Mouse (Mus musculus) embryonic facial prominence, embryonic 11.5 days (tissue): ENCODE measurements around the gene Gm49416. TPM values are rescaled to one million over a fixed set of nuclear protein-coding genes. Genes with fewer than 3 reads are reported as not detected.
A peak's percentile ranks its signal among the peaks of the same experiment; 100 is the strongest.

Source experiments
- ATAC-seq: fragments of 200-750 bp; cut with Nextera tagmentation; replicated peaks from 2 replicates; pipeline ENCODE4 v1.8.0; 2017; ENCODE audit warnings: low read depth; ENCODE audit not compliant: insufficient number of reproducible peaks, low FRiP score, low TSS enrichment
- DNase-seq: peaks from one replicate; pipeline ENCODE4 v3.0.0-alpha.2; 2015; ENCODE audit warnings: low spot score
- H3K27ac ChIP-seq: fragments of 300-500 bp; sonication (generic); replicated peaks from 2 replicates; pipeline ENCODE4 v1.5.1; 2014; ENCODE audit warnings: mild to moderate bottlenecking, low read depth, low read length, control low read depth
- H3K27me3 ChIP-seq: fragments of 300-500 bp; sonication (generic); 2 replicates; pipeline ENCODE4 v1.6.1; 2014; ENCODE audit warnings: mild to moderate bottlenecking, low read length, moderate library complexity, mixed read lengths; ENCODE audit not compliant: control insufficient read depth, insufficient read depth
- H3K36me3 ChIP-seq: fragments of 300-500 bp; sonication (generic); replicated peaks from 2 replicates; pipeline ENCODE4 v1.6.1; 2014; ENCODE audit warnings: low read depth, mild to moderate bottlenecking, low read length, moderate library complexity, mixed read lengths; ENCODE audit not compliant: control insufficient read depth, insufficient read depth
- H3K4me1 ChIP-seq: fragments of 300-500 bp; sonication (generic); 2 replicates; pipeline ENCODE4 v1.6.1; 2014; ENCODE audit warnings: low read length, mixed read lengths; ENCODE audit not compliant: control insufficient read depth, insufficient read depth
- H3K4me2 ChIP-seq: fragments of 300-500 bp; sonication (generic); 2 replicates; pipeline ENCODE4 v1.6.1; 2014; ENCODE audit warnings: low read depth, mild to moderate bottlenecking, control low read depth, low read length, moderate library complexity
- H3K4me3 ChIP-seq: fragments of 300-500 bp; sonication (generic); 2 replicates; pipeline ENCODE4 v1.5.1; 2014; ENCODE audit warnings: low read depth, low read length, control low read depth
- H3K9ac ChIP-seq: fragments of 300-500 bp; sonication (generic); replicated peaks from 2 replicates; pipeline ENCODE4 v1.6.1; 2014; ENCODE audit warnings: mild to moderate bottlenecking, control low read depth, low read length
- H3K9me3 ChIP-seq: fragments of 300-500 bp; sonication (generic); replicated peaks from 2 replicates; pipeline ENCODE4 v1.6.1; 2016; ENCODE audit warnings: mild to moderate bottlenecking, low read length, inconsistent platforms, mixed read lengths; ENCODE audit not compliant: control insufficient read depth
- WGBS: fragments of 180-500 bp; shearing (Covaris S2); extraction: QIAGEN DNeasy Blood & Tissue Kit; methylation state at CpG from one replicate; pipeline ENCODE4 v1.1.7; 2014; 5-methylcytosine and 5-hydroxymethylcytosine counted together
- polyA plus RNA-seq: library from polyadenylated mRNA; unstranded; fragments of >200 nt; fragmentation: Nextera tagmentation; extraction: Ambion mirVana; gene quantifications from 2 replicates; pipeline ENCODE4 v1.2.1, GENCODE M21; 2014

Gene Gm49416
- polyA plus RNA-seq, 1 experiment from 2014 or later = 0.34 TPM

GRCm38 (mm10) chr19:8897865-8898495 is 9.3 kb downstream of the Gm49416 start, which contains the start of gene Ganab:
Ganab (plus strand) TSS chr19:8898071.
- H3K27ac ChIP-seq = peak within 1 kb of the TSS; percentile 78
- H3K9ac ChIP-seq = peak within 1 kb of the TSS; percentile 81
- H3K4me1 ChIP-seq = no peaks in the 10 kb centered on the region
- peak within 1 kb of the TSS; percentile 80 for H3K4me3 ChIP-seq
- H3K9me3 ChIP-seq = no peaks in the 10 kb centered on the region
- ATAC-seq (peak; percentile 98), DNase-seq (peak; percentile 99)
- H3K4me2 ChIP-seq = peak within 1 kb of the TSS; percentile 72
- H3K27me3 ChIP-seq = no peaks in the 10 kb centered on the region
- under 1% methylated on average over 53 of the region's 53 CpGs for WGBS
- H3K36me3 ChIP-seq = peaks cover 3% of the 10 kb centered on the region

GRCm38 (mm10) chr19:8898576-8898975 is 9.8 kb downstream of the Gm49416 start:
- H3K4me1 ChIP-seq = no peaks in the 10 kb centered on the region
- WGBS = 12% methylated on average over 13 of the region's 13 CpGs
- H3K36me3 ChIP-seq = peaks cover 3% of the 10 kb centered on the region
- DNase-seq (no peak), ATAC-seq (0 out of 2 replicates have a peak, but pooled peaks have one; percentile 1)
- peak overlapping the region; percentile 78; the same call in 1 of the 2 replicates for H3K27ac ChIP-seq
- H3K9ac ChIP-seq = peak overlapping the region; percentile 81
- H3K9me3 ChIP-seq = no peaks in the 10 kb centered on the region
- H3K4me3 ChIP-seq = peak overlapping the region; percentile 80
- H3K4me2 ChIP-seq = peak overlapping the region; percentile 72
- no peaks in the 10 kb centered on the region for H3K27me3 ChIP-seq

GRCm38 (mm10) chr19:8899079-8899478 is 10.4 kb downstream of the Gm49416 start:
- ATAC-seq = no peak
- H3K9ac ChIP-seq = peak overlapping the region; percentile 81
- H3K4me1 ChIP-seq = no peaks in the 10 kb centered on the region
- DNase-seq = no peak
- H3K36me3 ChIP-seq = peaks cover 3% of the 10 kb centered on the region
- peak overlapping the region; percentile 80 for H3K4me3 ChIP-seq
- H3K4me2 ChIP-seq = peak overlapping the region; percentile 72
- H3K27me3 ChIP-seq = no peaks in the 10 kb centered on the region
- 68% methylated on average over 3 of the region's 3 CpGs for WGBS
- H3K27ac ChIP-seq = no peak overlapping the region
- no peaks in the 10 kb centered on the region for H3K9me3 ChIP-seq

- no peaks in the 10 kb centered on the region for H3K4me1 ChIP-seq
- WGBS = 92% methylated on average over 5 of the region's 5 CpGs
- no peaks in the 10 kb centered on the region for H3K27me3 ChIP-seq
- no peak for ATAC-seq
- DNase-seq = no peak
- no peaks in the 10 kb centered on the region for H3K9me3 ChIP-seq
- H3K27ac ChIP-seq = no peak overlapping the region
- H3K36me3 ChIP-seq = peaks cover 12% of the 10 kb centered on the region
- H3K9ac ChIP-seq = no peak overlapping the region
- H3K4me3 ChIP-seq = no peak overlapping the region
- H3K4me2 ChIP-seq = no peak overlapping the region
These were observed 14.7 kb downstream of the Gm49416 start for GRCm38 (mm10) chr19:8903412-8903811.

GRCm38 (mm10) chr19:8908531-8908930 is 19.8 kb downstream of the Gm49416 start:
- Histone ChIP-seq H3K4me2 (no peak overlapping the region), H3K9me3 (no peaks in the 10 kb centered on the region), H3K4me3 (no peak overlapping the region), H3K27ac (no peak overlapping the region), H3K27me3 (no peaks in the 10 kb centered on the region), H3K36me3 (peaks cover 33% of the 10 kb centered on the region), H3K4me1 (no peaks in the 10 kb centered on the region), H3K9ac (no peak overlapping the region)
- WGBS = 89% methylated on average over 6 of the region's 6 CpGs
- no peak for ATAC-seq
- no peak for DNase-seq

GRCm38 (mm10) chr19:8911810-8912209 is 23.1 kb downstream of the Gm49416 start:
- H3K4me2 ChIP-seq = no peak overlapping the region
- H3K36me3 ChIP-seq = peaks cover 49% of the 10 kb centered on the region
- H3K4me3 ChIP-seq = no peak overlapping the region
- H3K27ac ChIP-seq = no peak overlapping the region
- H3K27me3 ChIP-seq = no peaks in the 10 kb centered on the region
- no peak for ATAC-seq
- H3K4me1 ChIP-seq = no peaks in the 10 kb centered on the region
- DNase-seq = no peak
- H3K9ac ChIP-seq = no peak overlapping the region
- no peaks in the 10 kb centered on the region for H3K9me3 ChIP-seq
- 90% methylated on average over 5 of the region's 5 CpGs for WGBS

- no peak overlapping the region for H3K9ac ChIP-seq
- no peaks in the 10 kb centered on the region for H3K27me3 ChIP-seq
- no peaks in the 10 kb centered on the region for H3K4me1 ChIP-seq
- H3K27ac ChIP-seq = no peak overlapping the region
- no peak for DNase-seq
- no peak overlapping the region for H3K4me3 ChIP-seq
- H3K36me3 ChIP-seq = peaks cover 32% of the 10 kb centered on the region
- no peak overlapping the region for H3K4me2 ChIP-seq
- 96% methylated on average over 3 of the region's 3 CpGs for WGBS
- ATAC-seq = no peak
- no peaks in the 10 kb centered on the region for H3K9me3 ChIP-seq
These were observed 25.5 kb downstream of the Gm49416 start for GRCm38 (mm10) chr19:8914212-8914611.

GRCm38 (mm10) chr19:8919000-8919399 is 30.3 kb downstream of the Gm49416 start:
- Histone ChIP-seq H3K9ac (no peak overlapping the region), H3K9me3 (no peaks in the 10 kb centered on the region), H3K36me3 (peaks cover 19% of the 10 kb centered on the region), H3K4me2 (no peak overlapping the region), H3K27me3 (no peaks in the 10 kb centered on the region), H3K4me3 (no peak overlapping the region), H3K4me1 (no peaks in the 10 kb centered on the region), H3K27ac (no peak overlapping the region)
- WGBS = 90% methylated on average over 3 of the region's 3 CpGs
- DNase-seq (no peak), ATAC-seq (no peak)
